Mouse (Mus musculus) ovary, postnatal 36 days (tissue): ENCODE measurements around the gene Camta1.

ENCODE experiments used
- DNase-seq: peaks from one replicate; pipeline ENCODE4 v3.0.0; 2022; ENCODE audit warnings: low spot score, mixed read lengths

The Camta1 gene

DNA sequence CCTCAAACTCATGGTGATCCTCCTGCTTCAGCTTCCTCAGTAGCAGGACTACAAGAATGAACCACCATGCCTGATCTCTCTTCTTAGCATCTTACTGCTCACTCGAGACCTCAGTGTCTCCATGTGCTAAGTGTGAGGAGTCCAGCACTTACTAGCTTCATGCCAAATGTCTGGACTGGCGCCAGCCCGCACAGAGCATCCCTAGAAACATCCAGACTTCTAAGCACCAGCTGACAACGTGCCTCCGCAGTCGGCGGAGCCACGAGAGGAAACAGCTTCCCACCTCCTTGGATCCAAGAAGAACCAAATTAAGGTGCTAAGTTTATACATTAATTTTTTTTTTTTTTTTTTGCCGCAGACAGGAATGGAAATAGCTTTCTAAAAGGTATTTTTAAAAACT, 661.4 kb downstream of the Camta1 start:
- no peak for DNase-seq

DNA sequence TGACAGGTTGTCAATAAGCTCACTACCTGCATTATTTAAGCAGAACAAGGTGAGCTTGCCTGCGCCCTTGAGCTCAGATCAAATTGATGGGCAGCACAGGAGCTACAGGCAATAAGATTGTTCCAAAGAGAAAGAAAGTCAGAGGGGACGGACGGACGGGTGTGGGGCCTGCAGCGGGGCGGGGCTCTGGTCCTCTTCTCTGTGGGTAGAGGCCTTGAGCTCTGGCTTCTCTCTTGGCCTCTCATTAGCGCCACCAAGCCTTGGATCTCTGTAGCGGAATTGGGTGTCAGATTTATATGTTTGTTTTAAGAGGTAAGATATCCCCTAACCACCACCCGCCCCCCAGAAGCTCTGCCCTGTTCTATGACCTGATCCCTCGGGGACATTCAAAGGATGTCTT, 666.5 kb downstream of the Camta1 start:
- DNase-seq: no peak

GRCm38 (mm10) chr4:151194715-151195097, 667.0 kb downstream of the Camta1 start:
- no peak for DNase-seq

GRCm38 (mm10) chr4:151194030-151194714, 667.5 kb downstream of the Camta1 start:
- DNase-seq: no peak

GRCm38 (mm10) chr4:151186447-151186846, 675.2 kb downstream of the Camta1 start:
- peak; percentile 72 for DNase-seq

DNA sequence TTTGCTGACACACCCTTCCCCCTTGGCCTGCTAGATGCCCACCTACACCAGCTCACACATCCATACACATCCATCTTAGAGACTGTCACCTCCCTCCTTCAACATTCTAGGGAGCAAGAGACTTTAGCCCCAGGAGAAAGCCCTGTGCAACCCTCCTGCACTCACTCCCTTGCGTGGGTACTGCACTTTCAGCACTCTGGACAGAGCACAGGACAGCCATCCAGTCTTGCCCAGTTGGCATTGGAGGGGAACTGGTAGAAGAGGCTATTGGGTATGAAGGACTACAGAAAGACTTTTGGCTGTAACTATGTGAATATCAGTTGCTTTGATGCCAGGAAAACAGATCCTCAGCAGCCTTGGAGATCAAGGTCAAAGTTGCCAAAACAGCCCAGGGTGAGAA, 675.9 kb downstream of the Camta1 start:
- peak; percentile 16 for DNase-seq

GRCm38 (mm10) chr4:151180394-151180902, 681.2 kb downstream of the Camta1 start:
- DNase-seq: no peak

- DNase-seq: no peak
These were observed 682.0 kb downstream of the Camta1 start for GRCm38 (mm10) chr4:151179639-151180038.

DNA sequence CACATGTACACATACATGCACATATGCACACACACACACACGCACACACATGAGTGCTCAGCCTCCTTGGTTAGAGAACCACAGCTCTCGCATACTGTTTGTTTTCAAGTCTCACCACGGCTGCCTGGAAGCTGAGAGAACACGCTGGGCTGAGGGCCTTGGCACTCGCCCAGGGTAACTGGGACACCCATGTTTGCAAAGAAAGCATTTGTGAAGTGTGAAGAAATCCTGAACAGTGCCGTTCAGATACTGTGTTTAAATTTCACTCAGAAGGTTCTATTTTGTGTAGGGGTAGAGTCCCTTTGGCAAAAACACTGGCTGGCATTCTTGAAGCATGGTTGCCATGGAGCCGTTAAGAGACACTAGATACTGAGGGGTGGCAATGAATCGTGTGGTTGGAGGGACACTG, 682.7 kb downstream of the Camta1 start:
- no peak for DNase-seq

DNA sequence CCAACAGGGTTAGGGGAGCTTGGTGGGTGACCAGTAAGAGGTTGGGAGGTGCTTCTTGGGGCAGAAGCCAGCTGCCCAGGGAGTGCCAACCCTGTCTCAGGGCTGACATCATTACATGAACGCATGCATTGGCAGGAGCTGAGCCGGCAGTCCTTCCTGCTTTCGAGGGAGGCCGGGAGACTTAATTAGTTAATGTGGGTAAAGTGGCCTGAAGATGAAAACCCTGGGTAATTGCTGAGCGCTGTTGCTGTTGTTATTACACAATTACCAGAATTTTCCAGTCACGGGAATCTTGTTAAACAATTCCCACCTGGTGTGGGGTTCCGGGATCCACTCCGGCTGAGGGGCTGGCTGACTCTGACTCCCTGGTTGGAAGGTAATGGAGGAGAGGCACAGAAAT, 689.1 kb downstream of the Camta1 start:
- no peak for DNase-seq

DNA sequence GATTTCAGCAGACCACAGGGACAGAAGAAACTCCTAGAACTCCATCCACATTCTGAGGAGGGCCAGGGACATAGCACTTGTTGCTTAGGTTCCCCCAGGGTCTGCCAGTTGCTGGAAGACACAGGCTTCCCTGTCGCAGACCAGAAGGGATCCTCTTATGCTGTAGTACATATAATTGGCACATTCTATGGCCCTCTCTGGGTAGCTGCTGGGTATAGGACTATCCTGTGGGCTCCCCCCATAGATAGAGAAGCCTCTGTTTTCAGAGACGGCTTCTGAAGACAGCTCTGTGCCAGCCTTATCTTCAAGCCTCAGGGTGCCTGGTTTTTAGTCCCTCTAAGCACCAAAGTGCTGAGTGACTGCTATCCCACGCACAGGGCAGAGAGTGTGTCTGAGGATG, 690.6 kb downstream of the Camta1 start:
- no peak for DNase-seq

GRCm38 (mm10) chr4:151170658-151171057, 691.0 kb downstream of the Camta1 start:
- DNase-seq: no peak

GRCm38 (mm10) chr4:151166969-151167368, 694.7 kb downstream of the Camta1 start:
- DNase-seq: no peak

DNA sequence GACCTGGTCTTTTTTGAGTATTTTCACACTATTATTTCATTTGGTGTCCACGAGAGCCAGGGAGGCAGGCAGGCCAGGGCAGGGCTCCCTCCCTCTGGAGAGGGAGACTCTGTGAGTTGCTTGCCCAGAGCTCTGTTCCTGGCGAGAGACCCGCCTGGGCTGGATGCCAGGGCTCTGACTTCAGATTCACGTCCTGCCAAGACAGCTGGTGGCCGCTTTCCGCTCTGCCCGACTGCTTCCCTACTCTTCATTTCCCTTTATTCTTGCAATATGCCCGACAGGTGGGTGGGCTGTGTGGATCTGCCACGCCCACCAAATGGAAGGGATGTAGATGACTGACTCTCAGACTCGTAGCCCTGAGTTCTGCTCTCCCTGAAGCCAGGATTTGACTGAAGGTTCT, 696.1 kb downstream of the Camta1 start:
- DNase-seq: peak; percentile 84

DNA sequence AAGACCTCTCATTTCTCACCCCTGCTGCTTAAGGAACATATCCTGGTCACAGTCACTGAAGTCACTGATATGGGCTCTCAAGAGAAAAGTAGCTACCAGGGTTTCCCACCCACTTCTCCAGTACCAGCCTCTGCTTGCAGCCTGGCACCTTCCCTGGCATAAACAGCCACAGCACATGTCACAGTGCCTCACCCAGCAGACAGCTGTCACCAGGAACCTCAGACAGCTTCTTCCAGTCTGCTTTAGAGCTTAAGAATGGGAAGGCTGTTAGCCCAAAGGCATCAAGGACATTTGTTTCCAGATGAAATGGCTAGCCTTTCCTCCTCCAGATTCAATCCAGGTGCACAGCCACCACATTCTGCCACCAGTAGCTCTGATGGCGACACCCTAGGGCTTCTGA, 697.4 kb downstream of the Camta1 start:
- no peak for DNase-seq

DNA sequence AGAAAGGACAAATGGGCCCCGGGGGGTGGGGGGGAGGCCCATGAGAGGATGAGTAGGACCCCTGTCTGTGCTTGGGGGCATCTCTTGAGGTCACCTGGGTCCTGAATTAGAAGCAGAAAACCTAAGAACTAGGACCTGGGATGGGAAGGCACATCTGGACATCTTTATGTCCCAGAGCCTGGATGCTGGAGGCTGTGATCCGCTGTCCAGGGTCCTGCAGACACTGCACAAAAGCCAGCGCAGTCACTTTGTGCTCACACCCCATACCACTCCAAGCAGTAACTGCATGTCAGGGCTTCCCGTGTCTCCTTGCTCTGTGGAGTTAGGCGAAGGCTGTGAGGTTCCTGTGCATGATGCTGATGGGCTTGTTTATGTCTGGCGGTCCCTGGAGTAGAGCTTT, 699.8 kb downstream of the Camta1 start:
- DNase-seq: no peak

DNA sequence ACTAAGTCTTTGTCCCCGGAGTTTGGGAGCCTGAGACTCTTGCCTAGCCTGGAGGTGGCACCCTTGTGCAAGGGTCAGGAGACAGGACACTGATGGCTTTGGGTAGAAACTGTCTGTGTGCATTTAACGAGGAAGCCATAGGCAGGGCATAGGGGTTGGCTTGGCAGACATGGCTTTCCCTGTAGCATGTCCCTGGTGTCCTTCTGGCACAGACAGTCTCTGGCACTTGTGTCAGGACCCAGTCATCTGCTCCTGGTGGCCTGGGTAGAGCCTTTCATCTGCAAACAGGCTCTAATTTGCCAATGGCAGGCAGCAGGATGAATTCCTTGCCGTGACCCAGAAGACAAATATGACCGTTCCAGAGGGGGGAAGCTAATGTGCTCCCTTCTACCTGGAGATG, 700.7 kb downstream of the Camta1 start:
- DNase-seq: no peak

DNA sequence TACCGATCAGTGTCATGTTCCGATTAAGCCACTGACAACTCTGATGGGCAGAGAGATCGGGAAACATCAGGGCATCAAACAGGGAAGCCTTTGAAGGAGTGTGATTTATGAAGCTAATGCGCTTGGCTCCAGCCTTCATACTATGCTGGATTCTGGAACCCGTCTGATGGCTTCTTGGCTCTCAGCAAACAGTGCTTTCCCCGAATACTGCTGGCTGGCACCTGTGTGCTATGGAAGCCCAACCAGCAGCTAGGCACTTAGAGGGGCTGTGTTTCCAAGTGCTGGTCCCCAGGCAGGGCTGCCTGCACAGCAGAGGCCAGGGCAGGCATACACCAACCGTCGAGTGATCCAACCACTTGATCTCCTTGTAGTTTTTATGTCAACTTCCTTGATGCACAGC, 701.2 kb downstream of the Camta1 start:
- DNase-seq: no peak

DNA sequence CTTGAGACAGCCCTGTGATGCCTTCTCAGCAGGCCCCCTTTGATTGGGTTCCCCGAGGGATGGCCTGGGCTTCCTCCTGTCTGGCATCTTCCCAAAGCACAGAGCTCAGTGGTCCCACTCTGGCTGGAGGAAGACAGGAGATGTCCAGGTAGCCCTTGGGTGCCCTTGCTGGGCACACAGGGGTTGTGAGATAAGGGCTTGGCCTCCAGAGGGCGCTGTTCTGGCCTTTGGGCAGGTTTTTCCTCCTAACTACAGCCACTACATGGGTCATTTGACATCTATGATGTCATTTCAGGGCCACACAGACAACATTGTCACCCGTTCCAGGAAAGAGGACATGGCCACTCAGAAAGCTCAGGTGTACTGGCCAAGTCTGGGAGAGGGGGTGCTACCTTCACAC, 703.4 kb downstream of the Camta1 start:
- DNase-seq: no peak

DNA sequence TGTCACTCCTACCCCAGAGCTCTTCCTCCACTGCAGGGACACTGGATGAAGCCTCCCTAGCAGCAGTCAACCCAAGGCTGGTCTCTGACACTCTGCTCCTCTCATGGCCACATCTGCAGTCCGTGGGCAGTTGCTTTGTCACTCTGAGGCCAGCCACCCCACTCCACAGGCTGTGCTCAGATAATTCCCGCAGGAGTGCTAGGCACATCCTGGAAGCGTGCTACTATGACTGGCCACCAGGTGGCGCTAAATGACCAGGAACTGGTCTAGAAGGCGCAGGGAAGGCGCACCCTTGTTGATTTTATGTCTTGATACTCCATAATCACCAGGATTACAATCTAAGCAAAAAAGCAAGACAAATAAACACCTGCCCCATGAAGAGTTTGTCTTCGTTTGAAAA, 704.8 kb downstream of the Camta1 start:
- peak; percentile 78 for DNase-seq

- no peak for DNase-seq
These were observed 706.1 kb downstream of the Camta1 start for GRCm38 (mm10) chr4:151155587-151155986.

DNA sequence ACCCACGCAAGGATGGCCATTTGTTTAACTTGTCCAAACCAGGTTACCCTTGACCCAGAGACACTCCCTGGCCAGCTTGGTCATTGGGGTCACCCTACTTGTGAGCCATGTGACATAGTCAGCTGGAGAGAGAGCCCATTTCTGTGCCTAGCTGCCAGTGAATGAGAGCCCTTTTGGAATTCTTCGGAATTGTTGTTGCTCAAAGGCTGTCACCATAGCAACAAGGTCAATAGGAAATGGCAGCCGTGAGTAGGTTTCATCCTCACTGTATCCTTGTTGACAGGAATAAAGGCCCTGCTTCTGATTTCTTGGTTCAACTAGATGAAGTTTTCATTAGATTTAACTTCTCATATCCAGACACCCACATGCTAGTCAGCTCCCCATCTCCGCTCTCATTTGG, 707.4 kb downstream of the Camta1 start:
- no peak for DNase-seq

- no peak for DNase-seq
These were observed 709.7 kb downstream of the Camta1 start for GRCm38 (mm10) chr4:151152010-151152409.

- DNase-seq: no peak
These were observed 710.8 kb downstream of the Camta1 start for GRCm38 (mm10) chr4:151150842-151151241.
